Mouse (Mus musculus): ENCODE results near the gene Prss53. TPM values are rescaled to one million over a fixed set of nuclear protein-coding genes. Genes with fewer than 3 reads are reported as not detected.

Prss53 gene
- polyA plus RNA-seq, 1 experiment from 2014 or later, result 2.6 TPM

DNA sequence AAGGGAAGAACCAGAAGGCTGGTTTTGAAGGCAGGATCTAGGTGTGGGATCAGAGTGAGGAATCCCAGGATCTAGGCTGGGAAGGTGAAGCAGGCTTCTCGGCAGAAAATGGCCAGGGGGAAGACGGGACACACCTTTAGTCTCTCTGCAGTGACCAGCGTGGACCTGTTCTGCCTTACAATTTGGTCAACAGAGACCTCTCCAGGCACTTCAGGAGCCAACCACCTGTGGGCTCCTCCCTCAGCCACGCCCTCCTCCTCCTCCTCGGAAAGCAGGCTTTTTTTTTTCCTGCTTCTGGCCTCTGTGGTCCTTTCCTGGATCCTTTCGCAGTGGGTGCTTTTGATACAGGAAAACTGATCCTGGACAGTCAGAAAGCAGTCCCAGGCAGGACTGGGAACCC, 39.2 kb upstream of the Prss53 start, which contains the start of gene Prss8:
Gene Prss8, minus strand, starts transcription at position 182 of the 400 bp plus-strand sequence.
- Histone ChIP-seq H3K27me3 (replicated peaks; ENCODE audit: control insufficient read depth, insufficient read depth, low read length) (no peaks in the 10 kb centered on the region), H3K9ac (ENCODE audit: low read depth, low read length) (peak within 1 kb of the TSS; percentile 75), H3K27ac (ENCODE audit: low read length) (peak within 1 kb of the TSS; percentile 83), H3K4me2 (ENCODE audit: low read depth, low read length) (peak within 1 kb of the TSS; percentile 42), H3K36me3 (ENCODE audit: control insufficient read depth, insufficient read depth, low read length) (0 out of 2 replicates have a peak, but pooled peaks cover 3% of the 10 kb centered on the region), H3K4me1 (ENCODE audit: control insufficient read depth, insufficient read depth, low read length) (peaks cover 47% of the 10 kb centered on the region), H3K4me3 (ENCODE audit: low read length) (peak within 1 kb of the TSS; percentile 57), H3K9me3 (ENCODE audit: control insufficient read depth, low read length) (no peaks in the 10 kb centered on the region)
- peak; percentile 39 for ATAC-seq
- WGBS, result 11% methylated on average over 6 of the region's 6 CpGs

DNA sequence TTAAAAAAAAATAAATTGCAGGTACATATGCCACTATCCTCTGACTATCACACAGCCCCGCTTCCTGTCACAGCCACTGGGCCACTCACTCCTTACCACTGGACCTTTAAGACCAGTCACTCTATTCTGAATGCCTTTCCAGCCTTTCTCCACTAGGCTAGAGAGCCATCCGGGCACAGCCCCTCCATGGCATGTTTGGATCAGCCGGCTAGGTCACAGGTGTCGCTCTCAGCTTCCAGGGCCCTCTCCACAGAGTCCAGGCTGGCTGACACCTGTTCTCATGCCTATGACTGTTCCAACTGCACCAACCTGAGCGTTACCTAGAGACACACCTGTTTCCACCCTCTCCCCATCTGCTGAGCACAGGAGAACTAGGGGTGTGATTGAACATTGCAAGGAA, 37.8 kb upstream of the Prss53 start:
- ATAC-seq, result peak; percentile 18; the same call in 1 of the 2 replicates
- no peaks in the 10 kb centered on the region for H3K9me3 ChIP-seq (ENCODE audit: control insufficient read depth, low read length)
- H3K27me3 ChIP-seq (replicated peaks; ENCODE audit: control insufficient read depth, insufficient read depth, low read length), result no peaks in the 10 kb centered on the region
- H3K27ac ChIP-seq (ENCODE audit: low read length), result peak overlapping the region; percentile 83
- 33% methylated on average over 5 of the region's 5 CpGs for WGBS
- H3K4me3 ChIP-seq (ENCODE audit: low read length), result peak overlapping the region; percentile 57
- peaks cover 45% of the 10 kb centered on the region for H3K4me1 ChIP-seq (ENCODE audit: control insufficient read depth, insufficient read depth, low read length)
- H3K4me2 ChIP-seq (ENCODE audit: low read depth, low read length), result peak overlapping the region; percentile 42
- peak overlapping the region; percentile 75 for H3K9ac ChIP-seq (ENCODE audit: low read depth, low read length)
- H3K36me3 ChIP-seq (ENCODE audit: control insufficient read depth, insufficient read depth, low read length), result peaks cover 5% of the 10 kb centered on the region; the same call in 1 of the 2 replicates

DNA sequence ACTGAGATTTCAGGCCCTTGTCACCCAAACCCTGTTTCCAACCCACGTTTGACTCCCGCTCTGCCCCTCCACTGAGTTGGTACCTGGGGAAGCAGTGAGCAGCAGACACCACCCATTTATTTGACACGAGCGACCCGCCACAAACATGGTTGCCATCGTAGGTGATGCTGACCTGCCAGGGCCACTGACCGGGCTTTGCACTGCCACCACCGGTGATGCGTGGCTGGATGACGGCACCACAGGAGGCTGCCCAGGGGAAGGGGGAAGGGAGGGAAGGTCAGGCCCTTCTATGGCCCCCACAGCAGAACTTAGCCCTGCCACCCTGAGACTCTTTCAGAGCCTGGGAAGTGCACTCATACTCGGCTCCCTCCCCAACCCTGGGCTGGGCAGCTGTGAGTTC, 37.0 kb upstream of the Prss53 start:
- Histone ChIP-seq H3K9me3 (ENCODE audit: control insufficient read depth, low read length) (no peaks in the 10 kb centered on the region), H3K27me3 (replicated peaks; ENCODE audit: control insufficient read depth, insufficient read depth, low read length) (no peaks in the 10 kb centered on the region), H3K9ac (ENCODE audit: low read depth, low read length) (peak overlapping the region; percentile 75), H3K4me1 (ENCODE audit: control insufficient read depth, insufficient read depth, low read length) (peaks cover 49% of the 10 kb centered on the region), H3K4me2 (ENCODE audit: low read depth, low read length) (peak overlapping the region; percentile 42), H3K36me3 (ENCODE audit: control insufficient read depth, insufficient read depth, low read length) (peaks cover 5% of the 10 kb centered on the region; the same call in 1 of the 2 replicates), H3K27ac (ENCODE audit: low read length) (peak overlapping the region; percentile 83), H3K4me3 (ENCODE audit: low read length) (peak overlapping the region; percentile 57)
- WGBS, result 81% methylated on average over 11 of the region's 11 CpGs
- no peak for ATAC-seq

DNA sequence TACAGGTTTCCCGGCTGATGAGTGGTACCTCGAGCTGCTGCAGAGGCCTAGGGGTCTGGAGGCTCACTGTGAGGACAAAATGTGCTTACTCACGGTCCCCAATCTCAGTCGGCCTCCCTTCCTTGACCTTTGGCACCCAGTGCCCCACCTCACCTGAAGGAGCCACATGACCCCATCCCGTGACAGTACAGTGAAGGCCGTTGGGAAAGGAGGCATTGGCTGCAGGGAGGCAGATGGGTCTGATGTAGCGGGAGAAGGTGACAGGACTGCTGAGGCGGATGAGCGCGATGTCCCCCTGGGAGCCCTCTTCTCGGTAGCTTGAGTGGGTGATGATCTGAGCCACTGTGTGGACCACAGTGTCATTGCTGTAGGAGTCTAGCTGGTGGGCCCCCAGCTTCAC, 36.1 kb upstream of the Prss53 start:
- Histone ChIP-seq H3K9ac (ENCODE audit: low read depth, low read length) (peak overlapping the region; percentile 75), H3K4me3 (ENCODE audit: low read length) (peak overlapping the region; percentile 20), H3K4me1 (ENCODE audit: control insufficient read depth, insufficient read depth, low read length) (peaks cover 40% of the 10 kb centered on the region), H3K27me3 (replicated peaks; ENCODE audit: control insufficient read depth, insufficient read depth, low read length) (no peaks in the 10 kb centered on the region), H3K36me3 (ENCODE audit: control insufficient read depth, insufficient read depth, low read length) (peaks cover 5% of the 10 kb centered on the region; the same call in 1 of the 2 replicates), H3K27ac (ENCODE audit: low read length) (peak overlapping the region; percentile 83), H3K9me3 (ENCODE audit: control insufficient read depth, low read length) (no peaks in the 10 kb centered on the region), H3K4me2 (ENCODE audit: low read depth, low read length) (peak overlapping the region; percentile 42)
- WGBS, result 68% methylated on average over 11 of the region's 11 CpGs
- ATAC-seq, result 0 out of 2 replicates have a peak, but pooled peaks have one; percentile 7

GRCm38 (mm10) chr7:127926066-127926465, 35.3 kb upstream of the Prss53 start:
- Histone ChIP-seq H3K27me3 (replicated peaks; ENCODE audit: control insufficient read depth, insufficient read depth, low read length) (no peaks in the 10 kb centered on the region), H3K36me3 (ENCODE audit: control insufficient read depth, insufficient read depth, low read length) (peaks cover 5% of the 10 kb centered on the region; the same call in 1 of the 2 replicates), H3K9ac (ENCODE audit: low read depth, low read length) (peak overlapping the region; percentile 75), H3K27ac (ENCODE audit: low read length) (peak overlapping the region; percentile 83), H3K4me1 (ENCODE audit: control insufficient read depth, insufficient read depth, low read length) (peaks cover 32% of the 10 kb centered on the region), H3K9me3 (ENCODE audit: control insufficient read depth, low read length) (no peaks in the 10 kb centered on the region), H3K4me3 (ENCODE audit: low read length) (peak overlapping the region; percentile 20; the same call in 1 of the 2 replicates), H3K4me2 (ENCODE audit: low read depth, low read length) (peak overlapping the region; percentile 42)
- no peak for ATAC-seq
- 64% methylated on average over 8 of the region's 8 CpGs for WGBS

GRCm38 (mm10) chr7:127925252-127925651, 34.5 kb upstream of the Prss53 start:
- peaks cover 5% of the 10 kb centered on the region; the same call in 1 of the 2 replicates for H3K36me3 ChIP-seq (ENCODE audit: control insufficient read depth, insufficient read depth, low read length)
- 53% methylated on average over 5 of the region's 5 CpGs for WGBS
- H3K4me1 ChIP-seq (ENCODE audit: control insufficient read depth, insufficient read depth, low read length), result peaks cover 27% of the 10 kb centered on the region
- no peaks in the 10 kb centered on the region for H3K9me3 ChIP-seq (ENCODE audit: control insufficient read depth, low read length)
- H3K4me3 ChIP-seq (ENCODE audit: low read length), result no peak overlapping the region
- ATAC-seq, result peak; percentile 74
- H3K4me2 ChIP-seq (ENCODE audit: low read depth, low read length), result peak overlapping the region; percentile 42; the same call in 1 of the 2 replicates
- H3K27ac ChIP-seq (ENCODE audit: low read length), result peak overlapping the region; percentile 83
- no peaks in the 10 kb centered on the region for H3K27me3 ChIP-seq (replicated peaks; ENCODE audit: control insufficient read depth, insufficient read depth, low read length)
- 0 out of 2 replicates have a peak overlapping the region, but pooled peaks have one; percentile 21 for H3K9ac ChIP-seq (ENCODE audit: low read depth, low read length)

GRCm38 (mm10) chr7:127923714-127924113, 32.9 kb upstream of the Prss53 start:
- Histone ChIP-seq H3K4me1 (ENCODE audit: control insufficient read depth, insufficient read depth, low read length) (peaks cover 26% of the 10 kb centered on the region), H3K4me2 (ENCODE audit: low read depth, low read length) (no peak overlapping the region), H3K36me3 (ENCODE audit: control insufficient read depth, insufficient read depth, low read length) (peaks cover 5% of the 10 kb centered on the region; the same call in 1 of the 2 replicates), H3K27ac (ENCODE audit: low read length) (peak overlapping the region; percentile 54), H3K9me3 (ENCODE audit: control insufficient read depth, low read length) (no peaks in the 10 kb centered on the region), H3K4me3 (ENCODE audit: low read length) (no peak overlapping the region), H3K9ac (ENCODE audit: low read depth, low read length) (no peak overlapping the region), H3K27me3 (replicated peaks; ENCODE audit: control insufficient read depth, insufficient read depth, low read length) (no peaks in the 10 kb centered on the region)
- no peak for ATAC-seq
- WGBS, result 87% methylated on average over 5 of the region's 5 CpGs

GRCm38 (mm10) chr7:127922451-127923275, 31.9 kb upstream of the Prss53 start:
- peaks cover 5% of the 10 kb centered on the region; the same call in 1 of the 2 replicates for H3K36me3 ChIP-seq (ENCODE audit: control insufficient read depth, insufficient read depth, low read length)
- H3K4me3 ChIP-seq (ENCODE audit: low read length), result no peak overlapping the region
- peak overlapping the region; percentile 75 for H3K27ac ChIP-seq (ENCODE audit: low read length)
- WGBS, result 66% methylated on average over 6 of the region's 6 CpGs
- H3K27me3 ChIP-seq (replicated peaks; ENCODE audit: control insufficient read depth, insufficient read depth, low read length), result no peaks in the 10 kb centered on the region
- no peak overlapping the region for H3K4me2 ChIP-seq (ENCODE audit: low read depth, low read length)
- no peak overlapping the region for H3K9ac ChIP-seq (ENCODE audit: low read depth, low read length)
- H3K4me1 ChIP-seq (ENCODE audit: control insufficient read depth, insufficient read depth, low read length), result peaks cover 26% of the 10 kb centered on the region
- ATAC-seq, result no peak
- H3K9me3 ChIP-seq (ENCODE audit: control insufficient read depth, low read length), result no peaks in the 10 kb centered on the region

DNA sequence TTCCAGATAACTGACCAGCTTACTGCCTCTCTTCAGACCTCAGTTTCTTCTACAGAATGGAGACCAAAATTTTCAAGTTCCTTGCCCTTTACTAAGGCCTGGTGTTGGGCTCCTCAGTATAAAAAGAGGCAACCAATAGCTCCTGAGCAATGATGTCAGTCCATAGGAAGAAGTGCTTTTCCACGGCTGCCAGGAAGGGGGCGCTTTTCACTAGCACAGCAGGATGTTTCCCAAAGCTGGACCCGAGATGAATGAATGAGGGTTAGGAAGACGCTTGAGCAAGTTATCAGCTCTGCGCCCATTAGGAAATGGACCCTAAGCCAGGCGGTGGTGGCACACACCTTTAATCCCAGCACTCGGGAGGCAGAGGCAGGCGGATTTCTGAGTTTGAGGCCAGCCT, 30.7 kb upstream of the Prss53 start:
- H3K27ac ChIP-seq (ENCODE audit: low read length), result no peak overlapping the region
- H3K4me2 ChIP-seq (ENCODE audit: low read depth, low read length), result no peak overlapping the region
- ATAC-seq, result no peak
- H3K36me3 ChIP-seq (ENCODE audit: control insufficient read depth, insufficient read depth, low read length), result peaks cover 3% of the 10 kb centered on the region; the same call in 1 of the 2 replicates
- H3K9me3 ChIP-seq (ENCODE audit: control insufficient read depth, low read length), result no peaks in the 10 kb centered on the region
- H3K4me1 ChIP-seq (ENCODE audit: control insufficient read depth, insufficient read depth, low read length), result peaks cover 22% of the 10 kb centered on the region
- no peak overlapping the region for H3K4me3 ChIP-seq (ENCODE audit: low read length)
- H3K27me3 ChIP-seq (replicated peaks; ENCODE audit: control insufficient read depth, insufficient read depth, low read length), result no peaks in the 10 kb centered on the region
- no peak overlapping the region for H3K9ac ChIP-seq (ENCODE audit: low read depth, low read length)
- WGBS, result 62% methylated on average over 8 of the region's 8 CpGs
